Mouse (Mus musculus) bone marrow macrophage, adult 2 months (primary cell): ENCODE data around the gene Gm28308.

Experiments
- CTCF ChIP-seq: IDR thresholded peaks from 2 replicates; pipeline ENCODE4 v1.5.1; 2012; ENCODE audit warnings: low read depth, mild to moderate bottlenecking, low read length, moderate library complexity
- POLR2A ChIP-seq: IDR thresholded peaks from 2 replicates; pipeline ENCODE4 v1.6.1; 2012; ENCODE audit warnings: mild to moderate bottlenecking, low read depth, low read length, borderline replicate concordance

GRCm38 (mm10) chr6:52242801-52243332, 29.7 kb upstream of the Gm28308 start:
- TF ChIP-seq POLR2A (no peak), CTCF (no peak)
